Mouse (Mus musculus) bone marrow macrophage, adult 2 months (primary cell): ENCODE measurements around the gene Tk1.

Experiments
- CTCF ChIP-seq: IDR thresholded peaks from 2 replicates; pipeline ENCODE4 v1.5.1; 2012; ENCODE audit warnings: low read depth, mild to moderate bottlenecking, low read length, moderate library complexity
- POLR2A ChIP-seq: IDR thresholded peaks from 2 replicates; pipeline ENCODE4 v1.6.1; 2012; ENCODE audit warnings: mild to moderate bottlenecking, low read depth, low read length, borderline replicate concordance

- TF ChIP-seq CTCF (peak; percentile 55; the same call in 1 of the 2 replicates), POLR2A (no peak)
Observed at GRCm38 (mm10) chr11:117790286-117790685, 35.6 kb downstream of the Tk1 start.
